Mouse (Mus musculus) adrenal gland (tissue): ENCODE measurements around the gene Pex14.
"Not testable (repeated sequence)": the region's sequence is repeated elsewhere in the genome, so short reads cannot be mapped to it uniquely, and the experiment has no call there.

ENCODE experiments used
- intact Hi-C: fragments of 180-260 bp; cut with DNase I; formaldehyde crosslinking; loops from one replicate; pipeline ENCODE4 v1.15.1; 2025

Pex14 gene

GRCm38 (mm10) chr4:149119978-149120562 lies 20.4 kb upstream of the Pex14 start:
- intact Hi-C loops = not testable (repeated sequence)

GRCm38 (mm10) chr4:149103875-149104561 lies 4.3 kb upstream of the Pex14 start, which contains the start of gene Dffa:
Gene Dffa, plus strand, starts transcription at chr4:149104146.
- intact Hi-C loops = no loop called here

DNA sequence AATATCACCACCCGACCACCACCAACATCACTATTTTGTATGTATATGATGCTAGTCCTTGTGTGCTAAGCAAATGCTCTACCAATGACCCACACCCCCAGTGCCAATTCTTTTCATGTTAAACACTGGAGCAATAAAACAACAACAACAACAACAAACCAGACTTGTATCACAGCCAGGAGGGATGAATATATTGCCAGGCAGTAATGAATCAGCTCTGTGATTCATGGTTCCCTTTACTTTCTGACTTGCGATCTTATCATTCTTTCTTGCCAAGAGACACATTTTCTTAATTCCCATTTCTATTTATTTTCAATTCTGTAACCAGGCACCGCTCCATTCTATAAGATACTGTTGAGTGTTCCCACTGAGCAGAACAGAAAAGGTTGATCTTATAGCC lies 1.8 kb upstream of the Pex14 start:
- intact Hi-C loops = no loop called here

DNA sequence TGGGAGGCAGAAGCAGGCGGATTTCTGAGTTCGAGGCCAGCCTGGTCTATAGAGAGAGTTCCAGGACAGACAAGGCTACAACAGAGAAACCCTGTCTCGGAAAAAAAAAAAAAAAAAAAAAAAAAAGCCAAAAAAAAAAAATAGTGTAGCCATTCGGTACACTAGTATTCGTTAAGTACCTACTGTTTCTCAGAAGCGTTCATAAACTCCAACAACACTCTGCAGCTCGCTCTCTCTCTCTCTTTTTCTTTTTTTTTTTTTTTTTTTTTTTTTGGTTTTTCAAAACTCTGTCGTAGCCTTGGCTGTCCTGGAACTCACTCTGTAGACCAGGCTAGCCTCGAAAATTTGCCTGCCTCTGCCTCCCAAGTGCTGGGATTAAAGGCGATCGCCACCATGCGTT lies 773 bp upstream of the Pex14 start:
- intact Hi-C loops = not testable (repeated sequence)

DNA sequence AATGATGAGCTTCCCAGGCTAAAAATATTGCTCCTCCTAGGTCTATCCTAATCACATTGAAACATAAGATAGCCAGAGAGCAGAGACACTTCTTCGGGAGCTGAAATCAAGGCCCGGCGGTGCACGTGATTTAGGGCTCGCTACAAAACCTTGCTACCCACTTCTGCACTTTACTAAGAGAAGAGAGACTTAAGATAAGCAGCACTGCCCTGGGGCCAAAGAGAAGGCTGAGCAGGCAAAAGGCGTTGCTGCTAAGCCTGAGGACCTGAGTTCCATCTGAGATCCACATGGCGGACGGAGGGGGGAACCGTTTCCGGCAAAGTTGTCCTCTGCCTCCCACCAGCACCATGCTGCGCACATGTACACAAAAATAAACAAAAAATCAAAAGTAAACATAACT lies 1.1 kb downstream of the Pex14 start:
- intact Hi-C loops = no loop called here

GRCm38 (mm10) chr4:149097956-149098355 lies 1.7 kb downstream of the Pex14 start:
- intact Hi-C loops = no loop called here

DNA sequence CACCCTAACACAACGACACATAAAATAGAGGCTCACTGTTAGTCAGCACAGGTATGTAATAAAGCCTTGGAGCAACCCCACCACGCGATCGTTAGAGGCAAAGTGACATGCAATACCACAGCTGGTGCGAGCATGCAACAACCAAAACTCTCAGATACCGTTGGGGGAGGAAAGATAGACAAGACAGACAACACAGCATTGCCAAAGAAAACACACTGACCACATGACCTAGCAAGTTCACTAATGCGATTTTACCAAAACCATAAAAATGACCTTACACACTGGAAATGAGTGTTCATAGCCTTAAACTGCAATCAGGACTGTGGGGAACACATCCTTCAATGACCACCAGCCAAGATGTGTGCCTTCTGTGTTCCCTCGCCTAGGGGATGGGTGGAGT lies 8.3 kb downstream of the Pex14 start:
- intact Hi-C loops = no loop called here

- intact Hi-C loops = no loop called here
Measured at GRCm38 (mm10) chr4:149085381-149085780, 14.3 kb downstream of the Pex14 start.

- intact Hi-C loops = no loop called here
Measured at GRCm38 (mm10) chr4:149081528-149081927, 18.1 kb downstream of the Pex14 start.

DNA sequence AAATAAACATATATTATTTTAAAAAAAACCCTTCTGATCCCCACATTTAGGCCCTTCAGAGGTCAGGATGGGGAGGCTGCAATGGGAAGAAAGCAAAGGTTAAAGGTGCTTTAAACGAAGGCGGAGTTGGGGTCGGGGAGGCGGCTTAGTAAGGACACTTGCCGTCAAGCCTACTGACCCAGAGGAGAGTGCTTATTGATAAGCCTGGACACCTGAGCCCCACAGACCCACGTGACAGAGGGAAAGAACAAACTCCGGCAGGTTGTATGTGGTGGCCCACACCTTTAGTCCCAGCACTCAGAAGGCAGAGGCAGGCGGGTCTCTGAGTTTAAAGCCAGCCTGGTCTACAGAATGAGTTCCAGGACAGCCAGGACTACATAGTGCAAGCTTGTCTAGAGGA lies 19.6 kb downstream of the Pex14 start:
- intact Hi-C loops = no loop called here

GRCm38 (mm10) chr4:149079629-149080028 lies 20.0 kb downstream of the Pex14 start:
- intact Hi-C loops = no loop called here

DNA sequence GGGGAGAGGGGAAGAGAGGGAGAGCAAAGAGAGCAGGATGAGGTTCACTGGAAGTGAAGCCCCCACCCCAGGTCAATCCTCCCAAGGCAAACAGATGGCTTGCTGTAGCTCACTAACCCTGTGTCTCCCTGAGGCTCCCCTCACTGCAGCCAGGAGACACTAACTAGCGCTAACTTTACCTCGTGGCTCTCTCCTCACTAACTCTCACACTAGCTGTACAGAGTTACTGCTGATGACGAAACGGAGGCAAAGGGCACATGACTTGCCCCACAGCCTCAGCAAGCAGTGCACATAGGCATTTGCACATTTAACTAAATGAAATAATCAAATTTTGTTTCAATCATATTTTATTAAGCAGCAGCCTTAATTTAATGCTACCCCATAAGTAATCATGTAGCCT lies 21.4 kb downstream of the Pex14 start:
- intact Hi-C loops = no loop called here

GRCm38 (mm10) chr4:149075871-149076575 lies 23.7 kb downstream of the Pex14 start:
- intact Hi-C loops = loop anchor here (2.0 kb wide), 2 partner anchors 61 to 333 kb away; partner anchors contain the start of gene Cenps

GRCm38 (mm10) chr4:149075073-149075472 lies 24.6 kb downstream of the Pex14 start:
- intact Hi-C loops = loop anchor here (2.0 kb wide), 1 partner anchor 332 kb away; no protein-coding TSS in a partner anchor

DNA sequence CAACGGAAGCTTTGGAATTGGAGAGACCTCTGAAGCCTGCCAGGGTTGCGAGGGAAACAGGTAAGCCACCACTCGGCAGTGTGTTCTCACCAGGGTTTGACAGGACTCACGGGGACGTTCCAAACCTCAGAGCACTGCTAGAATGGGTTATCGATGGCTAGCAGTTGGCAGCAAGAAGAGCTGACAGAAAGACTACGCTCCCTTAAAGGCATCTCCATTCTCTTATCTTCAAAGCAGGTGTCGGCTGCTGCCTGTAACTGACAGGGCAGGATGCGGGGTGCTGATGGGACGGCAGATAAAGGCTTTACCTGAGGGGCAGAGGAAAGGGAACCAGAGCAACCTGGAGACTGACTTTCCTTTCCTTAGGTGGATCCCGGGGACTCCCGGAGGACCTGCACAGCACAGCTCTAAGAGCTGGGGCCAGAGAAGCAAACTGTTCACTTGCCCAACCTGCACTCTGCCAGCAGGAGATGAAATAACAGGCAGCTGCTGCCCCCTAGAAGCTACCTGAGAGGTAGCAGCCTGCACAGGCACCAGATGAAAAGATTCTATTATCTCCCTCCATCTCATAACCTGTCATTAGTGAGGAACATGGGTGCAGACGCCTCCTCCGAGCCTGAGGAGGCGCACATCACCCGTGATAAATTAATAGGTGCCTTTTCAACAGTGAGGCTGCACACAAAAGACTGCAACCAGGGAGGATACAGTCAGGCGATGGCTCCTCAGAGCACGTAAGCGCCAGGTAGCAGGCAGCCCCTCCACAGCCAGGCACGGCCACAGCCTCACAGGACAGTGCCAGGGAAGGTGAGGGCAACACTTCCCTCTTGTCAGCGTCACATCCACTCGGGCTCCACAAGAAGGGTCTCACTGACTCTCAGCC lies 32.8 kb downstream of the Pex14 start:
- intact Hi-C loops = no loop called here

GRCm38 (mm10) chr4:149064061-149064854 lies 35.4 kb downstream of the Pex14 start:
- intact Hi-C loops = no loop called here

GRCm38 (mm10) chr4:149062406-149063318 lies 37.0 kb downstream of the Pex14 start:
- intact Hi-C loops = no loop called here

GRCm38 (mm10) chr4:149061432-149061718 lies 38.3 kb downstream of the Pex14 start:
- intact Hi-C loops = no loop called here

DNA sequence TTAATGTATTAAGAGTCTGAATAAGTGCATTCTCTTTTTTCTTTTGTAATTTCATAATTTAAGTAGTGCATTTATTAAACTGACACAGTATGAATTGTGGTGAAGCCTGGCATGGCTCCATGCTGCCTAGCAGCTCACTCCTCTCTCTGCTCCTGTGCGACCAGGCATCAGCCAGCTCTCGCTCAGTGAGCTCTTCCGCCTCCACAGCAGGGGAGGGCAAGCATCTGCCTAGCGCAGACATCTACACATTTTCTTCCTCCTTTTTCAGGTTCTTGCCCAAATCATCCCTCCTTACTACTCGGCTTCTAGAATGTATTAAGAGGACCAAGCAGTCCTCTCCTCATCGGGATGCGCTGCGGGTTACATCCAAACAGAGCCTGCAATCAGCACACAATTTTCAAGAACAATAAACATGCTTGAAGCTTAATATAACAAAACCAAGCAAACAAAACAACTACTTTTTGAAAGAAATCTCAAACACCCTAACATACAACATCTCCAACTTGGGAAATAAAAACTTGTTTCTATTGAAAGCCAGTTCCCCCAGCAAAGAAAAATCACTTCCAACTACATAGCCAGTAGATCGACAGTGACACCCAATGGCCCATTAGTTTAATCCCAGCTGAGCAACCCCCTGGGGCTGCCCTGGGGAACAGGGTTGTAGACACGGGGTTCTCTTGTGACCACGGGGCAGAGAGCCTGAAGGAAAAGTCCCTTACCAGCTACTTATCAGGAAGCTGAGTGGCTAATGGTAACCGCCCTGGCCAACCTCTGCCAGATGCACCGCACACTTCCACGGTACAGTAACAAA lies 38.9 kb downstream of the Pex14 start:
- intact Hi-C loops = no loop called here
